Mouse (Mus musculus) ES-CJ7 (cell line): Measurements from ENCODE around the gene Capn6.

Source experiments
- DNase-seq: peaks from one replicate; pipeline ENCODE4 v3.0.0; 2011; ENCODE audit warnings: low read depth, low spot score

The Capn6 gene

DNA sequence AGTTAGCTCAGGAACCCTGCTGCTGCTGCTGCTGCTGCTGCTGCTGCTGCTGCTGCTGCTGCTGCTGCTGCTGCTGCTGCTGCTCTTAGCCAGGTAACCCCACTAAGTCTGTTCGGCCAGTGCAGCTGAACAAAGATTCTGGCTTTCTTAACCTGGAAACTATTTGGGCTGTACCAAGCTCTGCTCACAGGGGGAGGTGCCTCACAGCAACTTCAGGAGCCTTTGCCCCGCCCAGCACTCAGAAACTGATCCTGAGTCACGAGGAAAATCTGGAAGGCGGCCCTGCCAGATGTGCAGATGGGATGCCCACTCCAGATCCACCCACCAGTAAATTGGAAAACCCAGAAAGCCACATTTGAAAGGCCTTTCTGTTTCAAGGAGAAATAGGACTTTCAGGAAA lies at the start of gene Capn6:
Gene Capn6 (minus strand): TSS at position 203 of the 400 bp plus-strand sequence.
- DNase-seq = peak; percentile 9

DNA sequence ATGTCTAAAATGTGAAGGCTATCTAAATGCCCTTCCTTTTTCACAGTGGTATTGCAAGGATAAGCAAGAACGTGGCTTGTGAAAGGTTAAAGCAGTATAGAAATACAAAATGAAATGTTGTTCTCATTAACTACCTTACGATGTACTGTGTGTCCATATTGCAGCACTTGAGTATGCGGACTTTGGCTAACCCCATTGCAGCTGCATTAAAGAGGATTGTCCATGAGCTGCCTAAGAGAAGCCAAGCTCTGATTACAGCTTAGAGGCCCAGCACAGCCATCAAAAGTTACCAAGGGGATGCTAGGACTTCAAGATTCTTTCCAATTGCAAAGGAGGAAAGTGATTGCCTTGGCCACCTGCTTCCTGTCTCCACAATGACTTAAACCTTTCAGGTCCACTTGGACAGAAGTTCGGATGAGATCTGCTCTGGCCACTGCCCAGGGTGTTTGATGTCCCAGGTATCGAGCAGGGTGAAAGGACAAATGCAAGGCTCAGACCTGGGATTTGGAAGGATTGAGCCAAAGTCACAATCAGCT lies 40.0 kb upstream of the Capn6 start:
- DNase-seq = no peak

DNA sequence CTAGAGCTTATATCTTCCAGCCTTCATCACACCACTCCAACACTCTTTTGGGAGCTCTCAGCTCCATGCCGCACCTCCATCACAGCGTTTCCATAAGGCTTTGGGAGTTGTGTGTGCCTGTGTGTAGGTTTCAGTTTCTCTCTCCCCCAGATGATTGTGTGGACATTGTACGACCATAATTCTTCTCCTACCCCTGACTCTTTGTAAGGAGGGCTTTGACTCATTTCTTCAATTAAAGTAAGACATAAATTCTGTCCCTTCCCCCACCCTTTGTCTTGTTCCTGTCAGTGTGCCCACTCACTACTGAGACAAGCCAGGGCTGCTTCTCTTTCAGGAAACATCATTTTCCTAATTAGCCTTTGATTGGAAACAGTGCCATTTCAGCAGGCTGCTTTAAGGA lies 24.1 kb upstream of the Capn6 start:
- DNase-seq = no peak

DNA sequence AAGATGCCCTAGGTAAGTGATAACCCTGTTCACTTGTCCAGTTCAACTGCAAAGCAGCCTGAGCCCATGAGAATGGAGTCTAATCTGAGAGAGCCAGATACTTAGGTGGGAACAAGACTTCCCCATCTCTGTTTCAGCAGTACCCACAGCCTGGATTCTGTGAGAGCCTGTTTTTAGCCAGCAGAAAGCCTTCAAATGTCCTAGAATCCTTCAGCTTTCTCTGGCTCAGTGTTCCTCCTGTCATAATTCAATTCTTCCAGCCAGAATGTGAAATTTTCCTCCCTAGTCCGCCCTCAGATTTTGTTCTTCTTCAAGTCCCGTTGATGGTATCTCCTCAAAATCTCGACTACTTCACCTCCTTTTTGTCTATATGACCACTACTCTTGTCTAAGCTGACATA lies 22.8 kb upstream of the Capn6 start:
- DNase-seq = no peak

DNA sequence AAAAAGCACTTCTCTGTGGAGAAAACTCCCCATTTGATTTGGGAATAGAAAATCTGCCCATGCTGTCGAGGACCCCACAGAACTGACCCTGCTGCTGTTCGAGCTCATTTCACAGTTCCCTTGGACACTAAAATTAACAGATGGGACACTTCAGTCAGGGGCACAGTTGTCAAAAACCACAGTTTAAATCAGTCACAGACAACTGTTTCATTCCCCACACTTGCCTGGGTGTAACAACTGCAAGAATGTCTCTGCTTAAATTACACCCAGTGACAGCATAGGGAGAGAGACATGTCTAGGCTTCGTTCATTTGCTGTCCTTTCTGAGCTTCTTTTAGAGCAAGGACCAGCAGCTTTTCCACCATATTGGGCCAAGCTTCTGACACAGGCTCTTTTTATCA lies 19.4 kb upstream of the Capn6 start:
- DNase-seq = no peak

DNA sequence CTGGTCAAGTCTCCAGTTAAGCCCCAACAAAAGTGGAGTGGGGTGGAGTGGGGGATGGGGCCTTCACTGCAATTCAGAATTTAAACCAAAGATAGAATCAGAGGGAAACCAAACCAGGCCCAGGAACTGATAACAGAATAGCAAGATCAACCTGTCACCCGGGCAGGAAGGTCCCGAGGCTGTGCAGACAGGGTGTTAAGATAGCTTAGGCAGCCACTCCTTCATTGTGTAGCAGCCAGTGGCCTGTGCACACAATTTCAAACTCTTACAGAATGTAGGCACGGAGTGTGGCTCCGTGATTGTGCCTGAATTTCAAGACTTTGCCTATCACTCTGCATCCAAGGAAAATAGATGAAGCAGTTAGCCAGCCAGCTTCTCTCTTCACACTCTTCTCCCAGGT lies 693 bp downstream of the Capn6 start:
- no peak for DNase-seq

DNA sequence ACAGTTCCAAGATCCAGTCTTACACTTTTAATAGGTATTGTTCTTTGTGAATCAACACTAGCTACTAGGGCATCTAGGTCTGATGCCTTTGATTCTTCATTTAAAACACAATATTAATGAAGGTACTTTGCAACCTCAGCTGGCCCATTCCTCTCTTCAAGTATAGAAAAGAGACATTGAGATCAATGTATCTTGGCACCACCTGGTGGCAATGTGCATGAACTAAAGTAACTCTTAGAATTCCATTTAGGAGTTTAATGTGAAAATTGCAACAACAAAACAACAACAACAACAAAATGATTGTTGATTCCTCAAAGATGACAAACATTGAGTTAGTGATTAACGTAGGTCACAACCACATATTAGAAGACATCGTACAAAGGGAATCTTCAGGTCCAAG lies 8.3 kb downstream of the Capn6 start:
- peak; percentile 1 for DNase-seq

DNA sequence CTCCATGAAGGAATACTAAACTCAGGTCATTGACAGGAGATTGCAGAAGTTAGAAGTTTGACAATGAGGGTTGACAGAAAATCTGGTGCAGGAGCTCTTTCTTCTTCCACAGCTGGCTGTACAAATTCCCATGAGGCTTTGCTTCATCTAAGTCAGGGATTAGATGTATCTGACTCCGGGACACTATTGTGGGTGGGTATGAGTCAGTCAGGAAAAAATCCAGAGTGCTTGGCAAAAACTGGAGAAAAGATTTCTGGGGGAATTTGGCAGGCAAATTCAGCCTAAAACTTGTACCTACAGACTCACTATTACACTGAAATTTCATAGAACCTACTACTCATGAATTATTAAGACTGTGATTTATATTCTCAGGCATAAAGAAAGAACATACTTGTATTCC lies 11.3 kb downstream of the Capn6 start:
- DNase-seq = no peak

DNA sequence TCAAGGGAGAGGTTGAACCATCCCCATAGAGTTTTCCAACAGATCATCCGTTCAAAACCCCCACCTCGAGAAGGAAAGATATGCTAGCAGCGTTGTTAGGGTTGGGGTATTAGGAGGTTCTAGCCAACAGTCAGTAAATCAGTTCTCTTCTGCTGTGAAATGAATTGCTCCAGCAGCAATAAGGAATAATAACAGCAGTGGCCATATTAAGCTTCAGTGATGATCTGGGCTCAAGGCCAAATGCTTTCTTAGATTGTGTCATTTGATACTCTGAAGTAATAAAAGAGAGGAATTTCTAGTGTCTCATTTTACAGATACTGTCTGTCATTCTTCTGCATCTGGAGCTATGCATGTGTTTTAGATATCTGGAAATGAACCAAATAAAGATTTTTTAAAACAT lies 64.7 kb downstream of the Capn6 start:
- DNase-seq = no peak
